Mouse (Mus musculus): ENCODE measurements around the gene Cpxm1. TPM values are rescaled to one million over a fixed set of nuclear protein-coding genes. Genes with fewer than 3 reads are reported as not detected.

Cpxm1 gene
- polyA plus RNA-seq (2017; shearing (Covaris generic)): 1 to 10 TPM in 1 of 2 experiments, under 1 TPM in 1; 0.43 to 3.3 TPM

DNA sequence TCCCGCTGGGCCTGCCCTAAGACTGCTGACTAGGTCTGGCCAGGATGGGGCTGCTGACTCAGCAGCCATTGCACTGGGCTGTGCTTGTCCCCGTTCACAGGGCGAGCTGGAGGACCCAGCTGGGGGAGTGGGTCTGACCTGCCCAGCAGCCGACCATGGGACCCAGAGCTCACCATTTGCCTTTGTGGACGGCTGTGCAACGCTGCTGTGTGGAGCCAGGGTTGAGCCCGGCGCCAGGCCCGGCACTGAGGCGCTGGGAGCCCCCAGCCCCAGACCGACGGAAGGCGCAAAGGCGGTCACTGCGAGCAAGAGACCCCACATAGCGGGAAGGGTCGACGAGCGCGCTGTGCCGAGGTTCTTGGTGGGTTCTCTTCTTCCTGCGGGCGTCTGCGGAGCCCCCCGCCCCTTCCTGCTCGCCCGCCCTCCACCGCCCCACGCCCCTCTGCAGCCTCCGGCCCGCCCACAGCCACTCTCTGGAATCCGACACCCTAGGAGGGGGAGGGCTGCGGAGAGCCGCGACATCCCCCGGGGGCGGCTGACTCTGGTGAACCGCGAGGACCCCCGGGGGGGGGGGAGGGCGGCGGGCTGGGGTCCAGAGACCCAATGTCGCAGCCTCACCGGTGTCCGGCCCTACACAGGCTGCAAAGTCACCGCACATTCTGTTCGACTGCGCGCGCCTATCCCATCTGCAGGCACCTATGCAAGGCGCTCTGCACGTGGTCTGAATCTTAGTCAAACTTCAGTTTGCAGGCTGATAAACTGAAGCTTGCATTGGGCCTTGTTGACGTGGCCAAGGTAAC lies at the start of gene Cpxm1:
Gene Cpxm1, minus strand, starts transcription at position 389 of the 800 bp plus-strand sequence.

DNA sequence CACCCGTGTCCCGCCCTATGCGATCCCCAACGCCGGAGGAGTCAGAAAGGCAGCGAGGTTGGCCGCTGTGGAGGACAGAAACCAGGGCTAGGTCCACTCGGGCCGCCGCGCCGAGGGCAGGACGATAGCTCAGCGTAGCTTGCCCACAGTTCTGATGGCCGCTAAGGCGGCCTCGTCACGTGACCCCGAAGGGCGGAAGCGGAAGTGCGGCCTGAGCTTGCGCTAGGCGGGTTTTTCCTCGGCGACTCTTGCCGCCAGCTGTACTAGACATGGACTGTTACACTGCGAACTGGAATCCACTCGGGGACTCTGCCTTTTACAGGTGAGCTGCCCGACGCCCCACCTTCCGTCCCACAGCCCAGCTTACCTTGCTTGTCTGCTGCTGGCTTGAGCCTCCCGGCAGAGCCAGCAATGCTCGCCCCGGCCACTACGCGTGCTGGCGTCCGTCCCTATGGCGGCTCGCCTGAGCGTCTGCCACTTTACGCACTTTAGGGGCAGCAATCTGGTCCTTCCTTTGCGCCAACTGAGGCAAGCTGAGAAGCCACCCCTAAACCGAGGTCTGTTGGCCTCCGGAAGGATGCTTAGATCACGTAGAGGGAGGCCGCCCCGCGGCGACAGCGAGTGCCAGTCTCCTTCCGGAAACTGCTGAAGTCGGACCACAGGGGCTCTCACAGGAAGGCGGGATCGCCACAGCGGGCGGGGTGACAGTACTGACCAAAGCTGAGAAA lies 26.9 kb upstream of the Cpxm1 start, which contains the start of the genes Vps16 and Pced1a:
Gene Vps16, plus strand, starts transcription at position 214 of the 728 bp plus-strand sequence.
Gene Pced1a, minus strand, starts transcription at position 576 of the 728 bp plus-strand sequence.

DNA sequence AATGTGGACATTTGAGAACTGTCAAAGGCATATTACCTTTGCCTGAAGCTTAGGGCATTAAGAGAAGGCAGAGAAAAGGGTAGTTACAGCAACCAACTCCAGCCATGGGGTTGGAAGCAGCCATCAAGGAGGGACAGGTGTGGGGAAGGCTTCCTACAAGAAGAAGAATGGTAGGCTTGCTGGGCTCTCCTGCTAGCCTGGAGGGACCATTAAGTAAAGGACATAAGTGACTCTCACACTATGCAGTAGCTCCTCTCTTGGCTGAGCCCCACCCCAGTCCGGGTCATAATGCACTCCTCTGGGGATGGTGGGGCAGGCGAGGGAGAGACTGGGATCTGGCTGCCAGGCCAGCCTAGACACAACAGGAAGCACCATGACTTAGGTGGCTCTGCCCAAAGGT lies 8.8 kb upstream of the Cpxm1 start, which contains the start of gene Tmem239:
Gene Tmem239, plus strand, starts transcription at position 301 of the 400 bp plus-strand sequence.

DNA sequence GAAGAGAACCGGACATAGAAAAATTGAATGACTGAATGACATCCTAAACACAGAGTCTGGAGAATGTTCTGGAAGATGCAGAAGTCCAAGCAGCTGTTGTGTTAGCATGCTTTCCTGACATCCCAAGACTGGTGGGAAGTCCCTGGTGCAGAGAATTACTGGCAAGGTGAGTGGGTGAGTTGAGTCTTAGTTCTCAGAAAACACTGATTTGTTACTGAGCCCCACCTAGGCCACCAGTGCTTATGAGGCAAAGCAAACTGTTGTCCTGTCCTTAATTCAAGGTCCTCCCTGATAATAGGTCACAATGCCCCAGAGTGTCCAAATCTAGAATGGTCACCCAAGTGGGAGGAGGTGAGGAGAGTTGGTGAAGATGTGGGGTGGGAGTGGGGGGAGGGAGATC lies 7.6 kb upstream of the Cpxm1 start, which contains the start of the genes Gm28372 and 1700020A23Rik:
Gene Gm28372, plus strand, starts transcription at position 301 of the 400 bp plus-strand sequence.
Gene 1700020A23Rik, plus strand, starts transcription at position 321 of the 400 bp plus-strand sequence.

Other genes starting within 250 kb of the Cpxm1 start
- gene Snrpb, start 218.2 kb downstream of the Cpxm1 start, polyA plus RNA-seq (2017; shearing (Covaris generic)): 100 to 1,000 TPM; 397 to 432 TPM
- gene Tmc2, start 202.4 kb downstream of the Cpxm1 start, polyA plus RNA-seq (2017; shearing (Covaris generic)): under 1 TPM in 1 of 2 experiments, not detected in 1; 0.34 TPM
- gene Nop56, start 123.1 kb downstream of the Cpxm1 start, polyA plus RNA-seq (2017; shearing (Covaris generic)): 100 to 1,000 TPM; 218 to 313 TPM
- 100 to 1,000 TPM; 178 to 182 TPM for gene Idh3b, start 113.0 kb downstream of the Cpxm1 start, polyA plus RNA-seq (2017; shearing (Covaris generic))
- under 1 TPM in 1 of 2 experiments, not detected in 1; 0.11 TPM for gene Ebf4, start 102.4 kb downstream of the Cpxm1 start, polyA plus RNA-seq (2017; shearing (Covaris generic))
- gene Gm28372, start 7.7 kb upstream of the Cpxm1 start, polyA plus RNA-seq (2017; shearing (Covaris generic)): not detected
- gene 1700020A23Rik, start 7.7 kb upstream of the Cpxm1 start, polyA plus RNA-seq (2017; shearing (Covaris generic)): 1 to 10 TPM in 1 of 2 experiments, under 1 TPM in 1; 0.37 to 1.1 TPM
- gene Tmem239, start 8.9 kb upstream of the Cpxm1 start, polyA plus RNA-seq (2017; shearing (Covaris generic)): not detected
- 100 to 1,000 TPM; 223 to 274 TPM for gene Vps16, start 26.8 kb upstream of the Cpxm1 start, polyA plus RNA-seq (2017; shearing (Covaris generic))
- 10 to 100 TPM; 14.8 to 18.5 TPM for gene Pced1a, start 27.1 kb upstream of the Cpxm1 start, polyA plus RNA-seq (2017; shearing (Covaris generic))
- gene Ptpra, start 52.7 kb upstream of the Cpxm1 start, polyA plus RNA-seq (2017; shearing (Covaris generic)): 100 to 1,000 TPM; 169 to 209 TPM
- 100 to 1,000 TPM; 108 to 124 TPM for gene Mrps26, start 166.2 kb upstream of the Cpxm1 start, polyA plus RNA-seq (2017; shearing (Covaris generic))
- gene Oxt, start 178.6 kb upstream of the Cpxm1 start, polyA plus RNA-seq (2017; shearing (Covaris generic)): 1 to 10 TPM in 1 of 2 experiments, under 1 TPM in 1; 0.61 to 3.0 TPM
- gene Avp, start 185.0 kb upstream of the Cpxm1 start, polyA plus RNA-seq (2017; shearing (Covaris generic)): not detected
- 10 to 100 TPM; 14.5 to 19.7 TPM for gene Fastkd5, start 232.5 kb upstream of the Cpxm1 start, polyA plus RNA-seq (2017; shearing (Covaris generic))
- 10 to 100 TPM in 1 of 2 experiments, 1 to 10 TPM in 1; 9.7 to 16.8 TPM for gene Ubox5, start 232.5 kb upstream of the Cpxm1 start, polyA plus RNA-seq (2017; shearing (Covaris generic))
- gene Lzts3, start 245.2 kb upstream of the Cpxm1 start, polyA plus RNA-seq (2017; shearing (Covaris generic)): 1 to 10 TPM in 1 of 2 experiments, under 1 TPM in 1; 0.66 to 1.9 TPM